Mouse (Mus musculus) ES-E14 (cell line): ENCODE measurements around the gene Patl2.

ENCODE experiments used
- HCFC1 ChIP-seq: IDR thresholded peaks from 2 replicates; pipeline ENCODE4 v1.6.1; 2012; ENCODE audit warnings: low read length, inconsistent platforms, borderline replicate concordance; ENCODE audit not compliant: insufficient read depth
- ZNF384 ChIP-seq: IDR thresholded peaks from 2 replicates; pipeline ENCODE4 v1.6.1; 2012; ENCODE audit warnings: low read depth, low read length, inconsistent platforms

GRCm38 (mm10) chr2:122108101-122108500 is 77.9 kb downstream of the Patl2 start:
- TF ChIP-seq HCFC1 (no peak), ZNF384 (no peak)
